Mouse (Mus musculus) CH12.LX (cell line): ENCODE data around the gene Rsl24d1. TPM values are rescaled to one million over a fixed set of nuclear protein-coding genes. Genes with fewer than 3 reads are reported as not detected.
A peak's percentile ranks its signal among the peaks of the same experiment; 100 is the strongest.

Experiments used
- DNase-seq: peaks from one replicate; pipeline ENCODE4 v3.0.0-alpha.2; 2013; ENCODE audit errors: extremely low read depth
- H3K27ac ChIP-seq: 2 replicates; pipeline ENCODE4 v1.5.1; 2012; ENCODE audit warnings: low read depth, mild to moderate bottlenecking, control low read depth, moderate library complexity; ENCODE audit not compliant: insufficient read depth
- H3K27me3 ChIP-seq: replicated peaks from 2 replicates; pipeline ENCODE3; 2012; ENCODE audit warnings: inconsistent platforms
- H3K36me3 ChIP-seq, 2 experiments: replicated peaks in 1 of 2; 2 replicates each; pipeline versions ENCODE3 to v1.6.1; 2012; ENCODE audit warnings: inconsistent platforms in 1 of 2, low read length in 1 of 2, mild to moderate bottlenecking in 1 of 2, mixed read lengths in 1 of 2, moderate library complexity in 1 of 2; ENCODE audit not compliant: control insufficient read depth in 1 of 2, insufficient read depth in 1 of 2
- H3K4me1 ChIP-seq, 2 experiments: 2 replicates each; pipeline ENCODE4 v1.6.1; 2012; ENCODE audit warnings: inconsistent platforms in 1 of 2, moderate library complexity in 1 of 2; ENCODE audit not compliant: insufficient read depth in 2 of 2, control insufficient read depth in 1 of 2
- H3K4me2 ChIP-seq: 2 replicates; pipeline ENCODE4 v1.6.1; 2012; ENCODE audit warnings: low read depth, mild to moderate bottlenecking, control low read depth; ENCODE audit not compliant: poor library complexity, insufficient read depth, severe bottlenecking
- H3K4me3 ChIP-seq, 3 experiments: fragments of 150-350 bp in 1 of 3; sonication (generic) in 1 of 3; replicated peaks in 1 of 3; 2 replicates each; pipeline versions ENCODE3 to v1.5.1; 2011 to 2012; ENCODE audit warnings: low read depth in 2 of 3, low read length in 2 of 3, mild to moderate bottlenecking in 2 of 3, moderate library complexity in 2 of 3, control low read depth in 1 of 3, improper control_type of control experiment in 1 of 3, inconsistent platforms in 1 of 3, mixed read lengths in 1 of 3; ENCODE audit not compliant: poor library complexity in 1 of 3
- H3K79me2 ChIP-seq: replicated peaks from 2 replicates; pipeline ENCODE4 v1.6.1; 2012; ENCODE audit warnings: mild to moderate bottlenecking, moderate library complexity; ENCODE audit not compliant: control insufficient read depth, poor library complexity, insufficient read depth, severe bottlenecking; ENCODE audit errors: extremely low read depth
- H3K9ac ChIP-seq: 2 replicates; pipeline ENCODE4 v1.6.1; 2012; ENCODE audit warnings: low read depth, mild to moderate bottlenecking, control low read depth, moderate library complexity; ENCODE audit not compliant: insufficient read depth
- H3K9me3 ChIP-seq: replicated peaks from 2 replicates; pipeline ENCODE3; 2012; ENCODE audit warnings: low read length, inconsistent platforms, mixed read lengths
- BHLHE40 ChIP-seq: IDR thresholded peaks from 2 replicates; pipeline ENCODE4 v1.6.1; 2011; ENCODE audit warnings: mild to moderate bottlenecking, low read depth, low read length, improper control_type of control experiment
- CTCF ChIP-seq, 2 experiments: IDR thresholded peaks in 1 of 2; conservative IDR thresholded peaks in 1 of 2; 2 replicates each; pipeline ENCODE4 v1.5.1; 2011 to 2012; ENCODE audit warnings: low read depth in 2 of 2, low read length in 2 of 2, improper control_type of control experiment in 1 of 2, inconsistent platforms in 1 of 2, mild to moderate bottlenecking in 1 of 2, moderate library complexity in 1 of 2
- ETS1 ChIP-seq: conservative IDR thresholded peaks from 2 replicates; pipeline ENCODE4 v1.6.1; 2012; ENCODE audit warnings: low read depth, mild to moderate bottlenecking, inconsistent platforms, low read length, improper control_type of control experiment, moderate library complexity
- JUND ChIP-seq: conservative IDR thresholded peaks from 2 replicates; pipeline ENCODE4 v1.6.1; 2011; ENCODE audit warnings: low read depth, low read length, improper control_type of control experiment
- MAFK ChIP-seq: IDR thresholded peaks from 2 replicates; pipeline ENCODE4 v1.6.1; 2011; ENCODE audit warnings: low read length, improper control_type of control experiment; ENCODE audit not compliant: insufficient replicate concordance
- MAZ ChIP-seq: IDR thresholded peaks from 2 replicates; pipeline ENCODE4 v1.6.1; 2012; ENCODE audit warnings: low read depth, mild to moderate bottlenecking, inconsistent platforms, low read length, improper control_type of control experiment, moderate library complexity
- MYC ChIP-seq: IDR thresholded peaks from 2 replicates; pipeline ENCODE4 v1.6.1; 2011; ENCODE audit warnings: low read depth, mild to moderate bottlenecking, improper control_type of control experiment, low read length
- RAD21 ChIP-seq: IDR thresholded peaks from 2 replicates; pipeline ENCODE4 v1.6.1; 2011; ENCODE audit warnings: low read depth, mild to moderate bottlenecking, low read length, improper control_type of control experiment, moderate library complexity
- SMC3 ChIP-seq: IDR thresholded peaks from 2 replicates; pipeline ENCODE4 v1.6.1; 2011; ENCODE audit warnings: low read depth, low read length, improper control_type of control experiment
- ZC3H11A ChIP-seq: IDR thresholded peaks from 2 replicates; pipeline ENCODE4 v1.6.1; 2012; ENCODE audit warnings: low read depth, mild to moderate bottlenecking, inconsistent platforms, low read length, improper control_type of control experiment
- ZKSCAN1 ChIP-seq: IDR thresholded peaks from 2 replicates; pipeline ENCODE4 v1.6.1; 2012; ENCODE audit warnings: low read depth, inconsistent platforms, low read length, improper control_type of control experiment, borderline replicate concordance
- dilution Hi-C: fragments of 300-500 bp; cut with MboI; formaldehyde crosslinking; loops from 2 replicates; pipeline ENCODE4 v1.14.3; 2020; ENCODE audit warnings: low sequenced_read_pairs; ENCODE audit not compliant: extremely low pct_unique_long_range_greater_than_20kb, extremely low pct_ligation_motif_present
- in situ Hi-C: fragments of 300-500 bp; cut with MboI; formaldehyde crosslinking; loops from 3 replicates; pipeline ENCODE4 v1.14.3; 2019; ENCODE audit warnings: low sequenced_read_pairs, low pct_ligation_motif_present, low pct_unique_long_range_greater_than_20kb, mixed read lengths
- polyA plus RNA-seq: library from polyadenylated mRNA; unstranded; fragments of >175 nt; gene quantifications from 2 replicates; pipeline ENCODE4 v1.2.1, GENCODE M21; 2012; ENCODE audit warnings: low read depth; ENCODE audit not compliant: insufficient read length
- total RNA-seq, 2 experiments: library from RNA; depleted of rRNA; stranded (reverse); fragments of 300-350 nt in 1 of 2; fragments of >200 nt in 1 of 2; gene quantifications; 2 replicates each; pipeline ENCODE4 v1.2.3; 2012 to 2014

The Rsl24d1 gene
- total and polyA plus RNA-seq, 3 experiments, result 108 to 365 (median 202) TPM

DNA sequence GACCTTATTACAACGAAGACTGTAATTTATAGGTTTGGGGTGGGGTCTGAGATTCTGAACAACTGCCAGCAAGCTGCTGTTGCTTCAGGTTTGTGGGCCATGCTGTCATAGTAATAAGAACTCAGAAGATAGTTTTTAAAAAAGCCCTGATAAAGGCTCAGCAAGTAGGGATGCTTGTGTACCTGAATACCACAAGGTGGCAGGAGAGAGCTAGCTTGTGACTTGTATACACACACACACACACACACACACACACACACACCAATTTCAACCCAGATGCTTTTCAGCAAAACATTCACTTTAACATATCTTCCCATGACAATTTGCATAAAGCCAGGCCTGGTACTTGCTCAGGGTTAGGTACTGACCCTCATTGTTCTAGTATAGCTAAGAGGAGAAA lies 46.0 kb downstream of the Rsl24d1 start:
- H3K36me3 ChIP-seq, result no peaks in the 10 kb centered on the region
- peak; percentile 52 for DNase-seq

DNA sequence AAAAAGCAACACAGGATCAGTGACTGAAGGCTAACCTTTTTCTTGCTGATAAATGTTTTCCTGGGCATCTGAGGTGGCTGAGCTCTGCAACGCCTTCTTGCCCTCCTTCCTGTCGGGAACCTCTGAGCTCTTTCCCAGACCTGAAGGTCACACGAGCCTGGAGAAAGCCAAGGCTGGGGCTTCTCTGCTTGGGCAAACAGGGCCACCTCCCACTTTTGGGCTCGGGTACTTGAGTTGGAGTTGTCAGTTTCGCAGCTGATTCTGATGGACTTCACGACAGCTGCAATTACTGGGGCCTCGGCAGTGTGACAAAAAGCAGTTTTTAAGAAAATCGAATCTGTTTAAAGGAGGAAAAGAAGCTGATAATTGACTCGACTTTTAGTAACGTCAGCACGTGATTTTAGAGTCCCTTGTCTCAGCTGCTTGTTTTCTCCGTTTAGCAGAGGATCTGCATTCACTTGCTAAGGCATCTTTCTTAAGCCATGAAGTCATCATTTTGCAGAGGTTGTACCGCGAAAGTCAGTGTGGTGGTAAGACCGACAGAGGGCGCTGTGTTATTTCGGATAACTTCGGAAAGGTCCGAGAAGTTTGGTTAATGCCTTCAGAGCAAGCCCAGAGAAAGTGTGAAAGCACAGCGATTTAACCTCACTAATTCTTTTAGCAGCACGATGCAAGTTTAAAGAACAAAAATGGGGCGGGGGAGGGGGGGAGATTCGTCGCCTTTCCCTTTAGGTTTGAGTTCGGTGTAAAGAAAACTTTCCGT lies 49.5 kb downstream of the Rsl24d1 start:
- Histone ChIP-seq H3K9ac (no peak overlapping the region), H3K27me3 (peaks cover 22% of the 10 kb centered on the region), H3K27ac (no peak overlapping the region), H3K4me3 (no peak overlapping the region), H3K4me2 (peak overlapping the region; percentile 83), H3K36me3 (no peaks in the 10 kb centered on the region), H3K4me1 (peaks cover 0 to 2% of the 10 kb centered on the region in 2 experiments; a peak in 2 of 4 replicates), H3K79me2 (no peaks in the 10 kb centered on the region), H3K9me3 (no peaks in the 10 kb centered on the region)
- TF ChIP-seq ETS1 (no peak), SMC3 (peak; percentile 64), RAD21 (peak; percentile 80), CTCF (conservative IDR thresholded peaks at IDR 0.05 in 1 of 2, IDR thresholded peaks at IDR 0.05 in 1 of 2; ENCODE audit: low read depth in 2 of 2, low read length in 2 of 2) (peak; percentile 86 to 88), MAFK (0 out of 2 replicates have a peak, but pooled peaks have one; percentile 12), ZC3H11A (no peak), ZKSCAN1 (no peak)
- DNase-seq, result peak; percentile 80
- in situ Hi-C loops (loop anchor here (25.0 kb wide), 1 partner anchor 825 kb away; no protein-coding TSS in a partner anchor), dilution Hi-C loops (no loop called here)

More for the DNA sequence above, 46.0 kb downstream of the Rsl24d1 start:
- Histone ChIP-seq H3K4me3 (no peak overlapping the region), H3K9ac (no peak overlapping the region), H3K4me2 (no peak overlapping the region), H3K27me3 (peaks cover 4% of the 10 kb centered on the region), H3K27ac (no peak overlapping the region), H3K4me1 (peaks cover 0 to 2% of the 10 kb centered on the region in 2 experiments; a peak in 2 of 4 replicates), H3K79me2 (no peaks in the 10 kb centered on the region), H3K9me3 (no peaks in the 10 kb centered on the region)
- dilution Hi-C loops (no loop called here), in situ Hi-C loops (loop anchor here (25.0 kb wide), 1 partner anchor 828 kb away; no protein-coding TSS in a partner anchor)
- TF ChIP-seq CTCF (conservative IDR thresholded peaks at IDR 0.05 in 1 of 2, IDR thresholded peaks at IDR 0.05 in 1 of 2; ENCODE audit: low read depth in 2 of 2, low read length in 2 of 2) (peak; percentile 29 to 68; a peak in 2 of 4 replicates), RAD21 (peak; percentile 59), JUND (no peak), BHLHE40 (no peak), SMC3 (peak; percentile 53), MYC (no peak)

DNA sequence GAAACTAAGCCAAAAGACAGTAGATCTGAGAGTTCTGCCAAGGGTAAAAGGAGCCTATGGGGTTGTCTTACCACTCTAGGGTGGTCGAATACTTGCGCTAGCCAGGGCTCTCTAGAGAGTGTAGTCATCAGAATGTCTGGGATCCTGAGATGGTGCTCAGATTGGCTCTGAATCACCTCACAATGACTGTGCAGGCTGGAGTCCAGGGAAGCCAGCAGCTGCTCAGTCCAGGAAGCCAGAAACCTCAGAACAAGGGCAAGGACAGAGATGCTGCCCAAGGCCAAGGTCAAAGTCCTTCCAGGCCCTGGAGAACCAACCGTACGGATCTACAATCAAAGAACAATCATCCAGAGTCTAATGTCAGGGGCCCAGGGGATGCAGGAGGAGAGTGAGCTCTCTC lies 52.4 kb downstream of the Rsl24d1 start:
- no peaks in the 10 kb centered on the region for H3K36me3 ChIP-seq
- no peak overlapping the region for H3K9ac ChIP-seq
- H3K27ac ChIP-seq, result no peak overlapping the region
- no peaks in the 10 kb centered on the region for H3K79me2 ChIP-seq
- DNase-seq, result no peak
- H3K4me3 ChIP-seq, result no peak overlapping the region
- peaks cover 30% of the 10 kb centered on the region for H3K27me3 ChIP-seq
- H3K4me2 ChIP-seq, result no peak overlapping the region
- dilution Hi-C loops (no loop called here), in situ Hi-C loops (loop anchor here (25.0 kb wide), 1 partner anchor 822 kb away; no protein-coding TSS in a partner anchor)
- no peaks in the 10 kb centered on the region; a peak in 1 of 4 replicates for H3K4me1 ChIP-seq
- H3K9me3 ChIP-seq, result peaks cover 7% of the 10 kb centered on the region
- no peak for TF ChIP-seq MAZ

Other genes with a start within 250 kb of the Rsl24d1 start
- not detected in 2 replicates for gene Pygo1, start 187.8 kb upstream of the Rsl24d1 start, total RNA-seq (2012; rRNA removed)
- gene Pygo1, start 187.8 kb upstream of the Rsl24d1 start, total RNA-seq (2014; rRNA removed), result not detected in 2 replicates
- gene Pygo1, start 187.8 kb upstream of the Rsl24d1 start, polyA plus RNA-seq, result not detected in 2 replicates
- gene Dyx1c1, start 154.6 kb upstream of the Rsl24d1 start, total RNA-seq (2012; rRNA removed), result 2.1 and 3.4 TPM in 2 replicates
- gene Dyx1c1, start 154.6 kb upstream of the Rsl24d1 start, total RNA-seq (2014; rRNA removed), result 6.2 and 6.8 TPM in 2 replicates
- 5.7 and 6.1 TPM in 2 replicates for gene Dyx1c1, start 154.6 kb upstream of the Rsl24d1 start, polyA plus RNA-seq
- gene Gm44503, start 154.6 kb upstream of the Rsl24d1 start, total RNA-seq (2012; rRNA removed), result not detected in 2 replicates
- not detected in 2 replicates for gene Gm44503, start 154.6 kb upstream of the Rsl24d1 start, total RNA-seq (2014; rRNA removed)
- not detected in 2 replicates for gene Gm44503, start 154.6 kb upstream of the Rsl24d1 start, polyA plus RNA-seq
- 4.0 and 7.3 TPM in 2 replicates for gene Ccpg1os, start 128.0 kb upstream of the Rsl24d1 start, total RNA-seq (2012; rRNA removed)
- gene Ccpg1os, start 128.0 kb upstream of the Rsl24d1 start, total RNA-seq (2014; rRNA removed), result 9.2 and 12.6 TPM in 2 replicates
- gene Ccpg1os, start 128.0 kb upstream of the Rsl24d1 start, polyA plus RNA-seq, result 4.0 and 5.2 TPM in 2 replicates
- 3.6 and 5.2 TPM in 2 replicates for gene Ccpg1, start 128.0 kb upstream of the Rsl24d1 start, total RNA-seq (2012; rRNA removed)
- 5.7 and 6.2 TPM in 2 replicates for gene Ccpg1, start 128.0 kb upstream of the Rsl24d1 start, total RNA-seq (2014; rRNA removed)
- 15.4 and 18.3 TPM in 2 replicates for gene Ccpg1, start 128.0 kb upstream of the Rsl24d1 start, polyA plus RNA-seq
- 5.7 and 6.7 TPM in 2 replicates for gene Pigb, start 73.0 kb upstream of the Rsl24d1 start, total RNA-seq (2012; rRNA removed)
- gene Pigb, start 73.0 kb upstream of the Rsl24d1 start, total RNA-seq (2014; rRNA removed), result 2.8 and 3.8 TPM in 2 replicates
- 13.6 and 15.9 TPM in 2 replicates for gene Pigb, start 73.0 kb upstream of the Rsl24d1 start, polyA plus RNA-seq
- gene Rab27a, start 68.6 kb upstream of the Rsl24d1 start, total RNA-seq (2012; rRNA removed), result 14.8 and 15.1 TPM in 2 replicates
- gene Rab27a, start 68.6 kb upstream of the Rsl24d1 start, total RNA-seq (2014; rRNA removed), result 20.0 and 20.5 TPM in 2 replicates
- 24.7 and 25.6 TPM in 2 replicates for gene Rab27a, start 68.6 kb upstream of the Rsl24d1 start, polyA plus RNA-seq
- gene Khdc3, start 11.6 kb upstream of the Rsl24d1 start, total RNA-seq (2012; rRNA removed), result 0.17 and 0.21 TPM in 2 replicates
- 0.58 and 0.86 TPM in 2 replicates for gene Khdc3, start 11.6 kb upstream of the Rsl24d1 start, total RNA-seq (2014; rRNA removed)
- 0.70 and 0.84 TPM in 2 replicates for gene Khdc3, start 11.6 kb upstream of the Rsl24d1 start, polyA plus RNA-seq
- gene Gm20509, start 11.0 kb upstream of the Rsl24d1 start, total RNA-seq (2012; rRNA removed), result not detected in 2 replicates
- gene Gm20509, start 11.0 kb upstream of the Rsl24d1 start, total RNA-seq (2014; rRNA removed), result not detected in 2 replicates
- gene Gm20509, start 11.0 kb upstream of the Rsl24d1 start, polyA plus RNA-seq, result not detected in 2 replicates